Comparison of ENCODE assay signal across 8 mouse cellular contexts in the genomic region with DNA sequence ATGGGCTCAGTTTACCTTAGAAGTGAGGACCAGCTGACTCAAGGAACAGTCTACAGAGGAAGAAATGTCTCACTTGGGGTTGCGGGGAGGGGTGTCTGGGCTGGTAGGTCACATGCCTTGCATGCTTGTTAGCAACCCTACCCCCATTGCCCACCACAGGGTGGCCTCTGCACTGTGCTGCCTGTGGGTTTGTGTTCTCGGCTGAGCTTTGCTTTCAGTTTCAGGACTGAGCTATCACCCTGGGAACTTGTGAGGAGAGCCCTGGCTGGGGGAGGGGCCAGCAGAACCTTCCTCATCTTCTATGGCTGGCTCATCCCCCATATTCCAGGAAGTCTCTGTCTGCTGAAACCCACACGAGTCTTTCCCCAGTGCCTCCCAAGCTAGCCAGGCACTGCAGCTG. TPM values are rescaled to one million over a fixed set of nuclear protein-coding genes. Genes with fewer than 3 reads are reported as not detected.
DNase-seq lines count a peak whose midpoint lies in the region; ATAC-seq and TF ChIP-seq lines count a peak whose summit lies in the region.

No protein-coding gene starts in this region.

- peak; percentile 45; the same call in 1 of the 2 replicates for ATAC-seq in lung, embryonic 14.5 days (ENCODE audit: insufficient read depth)
- no peak for ATAC-seq in stomach, embryonic 16.5 days (ENCODE audit: insufficient read depth, low FRiP score)
- ATAC-seq in forebrain, postnatal 0 days, result no peak

- no peak overlapping the region for H3K4me3 ChIP-seq in lung, embryonic 14.5 days (ENCODE audit: low read depth, low read length)
- H3K4me3 ChIP-seq in stomach, embryonic 16.5 days (replicated peaks; ENCODE audit: low read length), result no peak overlapping the region
- no peak overlapping the region for H3K4me3 ChIP-seq in forebrain, postnatal 0 days (ENCODE audit: low read depth, low read length)

- 45% methylated on average over 3 of the region's 3 CpGs for WGBS in lung, embryonic 14.5 days
- WGBS in stomach, embryonic 16.5 days, result 35% methylated on average over 3 of the region's 3 CpGs
- 75% methylated on average over 3 of the region's 3 CpGs for WGBS in forebrain, postnatal 0 days

- H3K4me2 ChIP-seq in lung, embryonic 14.5 days, result no peak overlapping the region
- 0 out of 2 replicates have a peak overlapping the region, but pooled peaks have one; percentile 27 for H3K4me2 ChIP-seq in stomach, embryonic 16.5 days (ENCODE audit: low read depth, low read length)
- H3K4me2 ChIP-seq in forebrain, postnatal 0 days (ENCODE audit: low read depth), result no peak overlapping the region

- H3K27me3 ChIP-seq in lung, embryonic 14.5 days (ENCODE audit: insufficient read depth, low read length), result no peaks in the 10 kb centered on the region
- no peaks in the 10 kb centered on the region for H3K27me3 ChIP-seq in stomach, embryonic 16.5 days (ENCODE audit: control insufficient read depth, insufficient read depth, low read length)
- no peaks in the 10 kb centered on the region for H3K27me3 ChIP-seq in forebrain, postnatal 0 days (ENCODE audit: insufficient read depth, low read length)

- TF ChIP-seq CTCF in lung, embryonic 14.5 days (IDR thresholded peaks at IDR 0.05; ENCODE audit: low read depth), result no peak
- no peak for TF ChIP-seq CTCF in forebrain, postnatal 0 days (IDR thresholded peaks at IDR 0.05; ENCODE audit: low read depth)

- H3K4me1 ChIP-seq in lung, embryonic 14.5 days (ENCODE audit: insufficient read depth), result 0 out of 2 replicates have a peak, but pooled peaks cover 6% of the 10 kb centered on the region
- peaks cover 8% of the 10 kb centered on the region; the same call in 1 of the 2 replicates for H3K4me1 ChIP-seq in stomach, embryonic 16.5 days (ENCODE audit: control insufficient read depth, insufficient read depth, low read length)
- H3K4me1 ChIP-seq in forebrain, postnatal 0 days (ENCODE audit: insufficient read depth), result no peaks in the 10 kb centered on the region

- H3K9ac ChIP-seq in lung, embryonic 14.5 days, result no peak overlapping the region
- no peak overlapping the region for H3K9ac ChIP-seq in stomach, embryonic 16.5 days (ENCODE audit: low read length)
- H3K9ac ChIP-seq in forebrain, postnatal 0 days, result no peak overlapping the region

- 0 out of 2 replicates have a peak, but pooled peaks cover 6% of the 10 kb centered on the region for H3K36me3 ChIP-seq in lung, embryonic 14.5 days (ENCODE audit: insufficient read depth)
- H3K36me3 ChIP-seq in stomach, embryonic 16.5 days (ENCODE audit: control insufficient read depth, insufficient read depth, low read length), result no peaks in the 10 kb centered on the region
- no peaks in the 10 kb centered on the region for H3K36me3 ChIP-seq in forebrain, postnatal 0 days (ENCODE audit: insufficient read depth)

- peak; percentile 48 for DNase-seq in A20 (ENCODE audit: low read depth, low spot score)
- peak; percentile 86 for DNase-seq in T-cell, adult 2 months (ENCODE audit: low spot score)
- peak; percentile 90 for DNase-seq in induced T-regulatory cell, adult 2 months (ENCODE audit: low read depth)
- DNase-seq in lung, embryonic 14.5 days, result peak; percentile 24
- no peak for DNase-seq in yolk sac, embryonic 10.5 days (ENCODE audit: low spot score)
- no peak for DNase-seq in forebrain, postnatal 0 days
- no peak for DNase-seq in cerebellum, adult 11 months

- H3K27ac ChIP-seq in lung, embryonic 14.5 days (ENCODE audit: low read depth), result no peak overlapping the region
- H3K27ac ChIP-seq in stomach, embryonic 16.5 days (ENCODE audit: low read length), result peak overlapping the region; percentile 42; the same call in 1 of the 2 replicates
- H3K27ac ChIP-seq in forebrain, postnatal 0 days (ENCODE audit: low read depth, low read length), result no peak overlapping the region

- no peaks in the 10 kb centered on the region for H3K9me3 ChIP-seq in lung, embryonic 14.5 days (ENCODE audit: low read depth, low read length)
- no peaks in the 10 kb centered on the region for H3K9me3 ChIP-seq in stomach, embryonic 16.5 days (replicated peaks; ENCODE audit: control insufficient read depth, low read length)
- H3K9me3 ChIP-seq in forebrain, postnatal 0 days (ENCODE audit: low read length), result no peaks in the 10 kb centered on the region

RNA-seq across cellular contexts. Expression of a gene that starts 38.3 kb away (rescaled TPM):
- 9.6 and 10.5 TPM in 2 replicates for polyA plus RNA-seq in lung, embryonic 14.5 days (2014; fragmentation: Nextera tagmentation; extraction: Ambion mirVana)
- polyA plus RNA-seq in stomach, embryonic 16.5 days (2015; fragmentation: Nextera tagmentation; extraction: Ambion mirVana), result 9.1 and 9.3 TPM in 2 replicates
- 0.54 and 1.8 TPM in 2 replicates for total RNA-seq in forebrain, postnatal 0 days (2014; rRNA removed)
- polyA plus RNA-seq in forebrain, postnatal 0 days (2015; fragmentation: Nextera tagmentation; extraction: Ambion mirVana), result 0.13 and 0.24 TPM in 2 replicates

Comparison
In these comparisons a context has a peak if more than half of its experiments do, and no peak if none do; other contexts are left out.
1. DNase-seq: peak in A20 (single experiment), T-cell, adult 2 months (single experiment), induced T-regulatory cell, adult 2 months (single experiment) and lung, embryonic 14.5 days (single experiment); none in yolk sac, embryonic 10.5 days (single experiment), forebrain, postnatal 0 days (single experiment) and cerebellum, adult 11 months (single experiment).